Mouse (Mus musculus) kidney, adult 11 months (tissue): ENCODE data around the gene Ugt8a.

Experiments used
- DNase-seq: peaks from one replicate; pipeline ENCODE4 v3.0.0; 2022

The Ugt8a gene

GRCm38 (mm10) chr3:125849163-125849872, 89.1 kb downstream of the Ugt8a start:
- DNase-seq: no peak

DNA sequence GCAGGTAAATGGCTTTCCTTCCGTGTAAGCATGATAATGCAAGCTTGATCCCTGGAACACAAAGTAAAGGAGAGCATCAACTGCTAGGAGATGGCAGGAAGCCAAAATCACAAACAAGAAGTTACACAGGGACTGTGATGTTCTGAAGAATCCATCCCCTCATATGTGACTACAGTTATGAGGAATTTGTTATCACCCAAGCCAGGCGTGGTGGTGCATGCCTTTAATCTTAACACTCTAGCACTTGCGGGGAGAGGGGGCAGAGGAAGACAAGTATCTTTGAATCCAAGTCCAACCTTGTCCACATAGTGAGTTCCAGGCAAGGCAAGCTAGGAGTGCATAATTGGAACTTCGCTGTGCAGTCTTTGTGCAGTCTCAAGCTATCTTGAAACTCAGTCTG, 110.4 kb downstream of the Ugt8a start:
- no peak for DNase-seq

DNA sequence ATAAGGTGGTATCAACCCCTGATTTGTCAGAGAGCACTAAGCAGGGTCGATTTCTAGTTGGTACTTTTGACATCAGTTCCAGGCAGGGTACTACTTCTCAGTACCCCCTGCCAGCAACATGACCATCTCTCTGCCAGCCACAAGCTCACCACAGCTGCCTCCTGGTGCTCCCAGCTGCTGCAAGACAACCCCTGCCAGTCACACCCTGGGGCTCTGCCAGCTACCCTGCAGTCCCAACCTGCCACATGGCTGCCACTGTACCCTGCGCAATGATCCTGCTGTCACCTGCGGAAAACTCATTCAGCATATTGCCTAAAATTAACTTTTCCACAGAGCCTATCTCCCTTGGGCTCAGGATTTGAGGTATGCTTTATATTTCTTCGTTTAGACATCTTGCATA, 111.2 kb downstream of the Ugt8a start:
- DNase-seq: no peak

DNA sequence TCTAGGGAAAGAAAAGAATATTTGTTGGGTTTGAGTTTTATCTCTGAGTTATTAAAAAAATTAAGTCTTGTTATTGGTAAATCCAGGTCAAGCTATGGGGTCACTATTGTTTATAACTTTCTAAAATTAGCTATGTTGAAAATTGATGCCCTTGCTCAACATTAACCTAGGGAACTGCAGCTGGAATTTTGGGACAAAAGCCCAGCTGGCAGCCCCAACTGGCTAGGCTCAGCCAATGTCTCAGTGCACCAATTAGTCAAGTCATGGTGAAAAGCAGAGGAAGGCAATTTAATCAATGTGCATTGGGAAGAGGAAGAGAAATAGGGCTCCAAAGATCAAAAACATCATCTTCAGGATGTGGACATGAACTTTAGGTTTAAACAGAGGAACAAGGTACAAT, 118.7 kb downstream of the Ugt8a start:
- DNase-seq: no peak
